Mouse (Mus musculus): ENCODE measurements around the gene Cfap97d2. TPM values are rescaled to one million over a fixed set of nuclear protein-coding genes. Genes with fewer than 3 reads are reported as not detected.

The Cfap97d2 gene
- polyA plus RNA-seq, 1 experiment, result 0.02 TPM

DNA sequence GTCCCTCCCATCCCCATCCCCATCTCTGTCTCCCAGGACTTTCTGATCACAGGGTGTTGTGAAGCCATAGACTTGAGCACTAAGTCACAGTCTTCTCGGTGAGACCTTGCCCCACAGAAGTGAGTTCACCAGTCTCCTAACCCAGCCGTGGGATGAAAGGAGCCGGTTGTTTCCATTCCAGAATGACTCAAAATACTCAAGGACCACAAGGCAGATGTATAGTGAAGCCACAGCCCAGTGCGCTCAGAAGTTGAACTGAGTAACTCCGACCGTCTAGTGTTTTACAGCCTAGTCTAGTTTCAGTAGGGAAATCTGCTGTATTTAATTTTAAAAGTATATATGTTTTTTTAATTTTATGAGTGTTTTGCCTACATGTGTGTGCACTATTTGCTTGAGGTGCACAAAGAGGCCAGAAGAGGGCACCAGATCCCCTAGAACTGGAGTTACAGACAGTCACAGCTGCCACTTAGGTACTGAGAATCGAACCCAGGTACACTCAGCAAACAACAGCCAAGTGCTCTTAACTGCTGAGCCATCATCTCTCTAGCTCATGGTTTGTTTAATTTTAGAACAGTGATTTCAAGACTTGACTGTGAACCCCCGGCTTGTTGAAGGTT lies 18.5 kb upstream of the Cfap97d2 start:
- no peak overlapping the region for H3ac ChIP-seq (ENCODE audit: control insufficient read depth, insufficient read length)
- no peaks in the 10 kb centered on the region for H3K79me2 ChIP-seq (ENCODE audit: control insufficient read depth, insufficient read depth)
- H3K36me3 ChIP-seq (ENCODE audit: control insufficient read depth, insufficient read depth), result no peaks in the 10 kb centered on the region
- H3K4me3 ChIP-seq, result no peak overlapping the region
- H3K4me2 ChIP-seq (ENCODE audit: low read depth), result no peak overlapping the region
- TF ChIP-seq SRF (IDR thresholded peaks at IDR 0.05; ENCODE audit: control insufficient read depth, insufficient read length, low read depth) (no peak), E2F4 (IDR thresholded peaks at IDR 0.05; ENCODE audit: insufficient read depth) (no peak), MYOD1 (IDR thresholded peaks at IDR 0.05; ENCODE audit: control insufficient read depth in 1 of 3, insufficient read length in 2 of 3, low read depth in 2 of 3) (no peak), TCF12 (IDR thresholded peaks at IDR 0.05; ENCODE audit: insufficient read depth, poor library complexity, severe bottlenecking) (no peak), POLR2A (IDR thresholded peaks at IDR 0.05; ENCODE audit: insufficient read length, low read depth) (no peak)
- H3K27me3 ChIP-seq (ENCODE audit: control insufficient read depth, insufficient read depth, insufficient read length), result no peaks in the 10 kb centered on the region

DNA sequence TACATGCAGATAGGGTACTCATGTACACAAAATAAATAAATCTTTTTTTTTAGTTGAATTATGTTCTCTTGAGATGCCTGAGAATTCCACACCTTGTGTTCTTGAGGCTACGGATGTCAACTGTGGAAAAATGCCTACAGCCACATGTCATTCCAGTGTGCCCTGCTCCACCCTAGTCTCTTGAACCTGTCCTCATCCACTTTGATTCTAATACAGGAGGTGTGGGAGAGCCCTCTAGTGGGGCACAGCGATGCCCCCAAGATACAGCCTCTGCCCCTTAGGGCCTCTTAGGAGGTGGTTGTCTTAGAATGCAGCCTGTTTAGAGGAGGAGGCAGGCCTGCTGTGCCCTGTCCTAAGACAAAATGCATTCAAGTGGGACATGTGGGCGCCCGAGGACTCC lies 17.7 kb upstream of the Cfap97d2 start:
- Histone ChIP-seq H3K27me3 (ENCODE audit: control insufficient read depth, insufficient read depth, insufficient read length) (no peaks in the 10 kb centered on the region), H3K4me3 (no peak overlapping the region), H3K36me3 (ENCODE audit: control insufficient read depth, insufficient read depth) (no peaks in the 10 kb centered on the region), H3K4me2 (ENCODE audit: low read depth) (no peak overlapping the region), H3K79me2 (ENCODE audit: control insufficient read depth, insufficient read depth) (no peaks in the 10 kb centered on the region), H3ac (ENCODE audit: control insufficient read depth, insufficient read length) (no peak overlapping the region)
- no peak for TF ChIP-seq MYOG (IDR thresholded peaks at IDR 0.05; ENCODE audit: control insufficient read depth in 1 of 3, insufficient read depth in 1 of 3, insufficient read length in 2 of 3, low read depth in 2 of 3)

DNA sequence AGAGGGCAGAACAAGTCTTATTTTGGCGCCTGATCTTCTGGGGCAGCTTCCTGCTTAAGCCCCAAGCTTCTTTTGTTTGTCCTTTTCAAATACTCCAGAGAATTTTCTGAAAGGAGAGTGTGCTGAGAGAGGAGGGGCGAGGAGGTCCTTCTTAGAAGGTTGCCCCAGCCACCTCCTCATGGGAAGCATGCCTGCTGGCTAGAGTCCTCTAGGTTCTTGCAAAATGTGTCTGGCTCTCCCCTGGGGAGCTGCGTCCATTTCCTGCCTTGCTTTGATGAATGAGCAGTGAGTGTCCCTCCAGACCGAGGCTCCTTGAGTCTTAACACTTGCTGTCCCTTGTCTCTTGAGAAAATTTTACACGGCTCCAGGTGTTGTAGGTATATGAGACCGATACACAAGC lies 17.2 kb upstream of the Cfap97d2 start:
- no peaks in the 10 kb centered on the region for H3K36me3 ChIP-seq (ENCODE audit: control insufficient read depth, insufficient read depth)
- no peaks in the 10 kb centered on the region for H3K27me3 ChIP-seq (ENCODE audit: control insufficient read depth, insufficient read depth, insufficient read length)
- no peak for TF ChIP-seq SRF (IDR thresholded peaks at IDR 0.05; ENCODE audit: control insufficient read depth, insufficient read length, low read depth)
- no peak for TF ChIP-seq TCF3 (IDR thresholded peaks at IDR 0.05; ENCODE audit: insufficient read length, low read depth)
- no peak for TF ChIP-seq REST (IDR thresholded peaks at IDR 0.05; ENCODE audit: insufficient read depth, insufficient read length)
- no peak for TF ChIP-seq MYOG (IDR thresholded peaks at IDR 0.05; ENCODE audit: control insufficient read depth in 1 of 3, insufficient read depth in 1 of 3, insufficient read length in 2 of 3, low read depth in 2 of 3)
- no peak for TF ChIP-seq E2F4 (IDR thresholded peaks at IDR 0.05; ENCODE audit: insufficient read depth)
- TF ChIP-seq MYOD1 (IDR thresholded peaks at IDR 0.05; ENCODE audit: control insufficient read depth in 1 of 3, insufficient read length in 2 of 3, low read depth in 2 of 3), result no peak
- no peak for TF ChIP-seq MAX (IDR thresholded peaks at IDR 0.05; ENCODE audit: low read depth)
- TF ChIP-seq CEBPB (IDR thresholded peaks at IDR 0.05; ENCODE audit: insufficient read depth, poor library complexity, severe bottlenecking), result no peak
- no peak for TF ChIP-seq USF1 (IDR thresholded peaks at IDR 0.05; ENCODE audit: low read depth)
- TF ChIP-seq POLR2A (IDR thresholded peaks at IDR 0.05; ENCODE audit: insufficient read length, low read depth), result no peak
- no peak for TF ChIP-seq TCF12 (IDR thresholded peaks at IDR 0.05; ENCODE audit: insufficient read depth, poor library complexity, severe bottlenecking)
- no peak for TF ChIP-seq POLR2AphosphoS2 (IDR thresholded peaks at IDR 0.05; ENCODE audit: insufficient read length, low read depth)
- H3K79me2 ChIP-seq (ENCODE audit: control insufficient read depth, insufficient read depth), result no peaks in the 10 kb centered on the region
- H3ac ChIP-seq (ENCODE audit: control insufficient read depth, insufficient read length), result no peak overlapping the region
- H3K4me3 ChIP-seq, result no peak overlapping the region
- no peak overlapping the region for H3K4me2 ChIP-seq (ENCODE audit: low read depth)

DNA sequence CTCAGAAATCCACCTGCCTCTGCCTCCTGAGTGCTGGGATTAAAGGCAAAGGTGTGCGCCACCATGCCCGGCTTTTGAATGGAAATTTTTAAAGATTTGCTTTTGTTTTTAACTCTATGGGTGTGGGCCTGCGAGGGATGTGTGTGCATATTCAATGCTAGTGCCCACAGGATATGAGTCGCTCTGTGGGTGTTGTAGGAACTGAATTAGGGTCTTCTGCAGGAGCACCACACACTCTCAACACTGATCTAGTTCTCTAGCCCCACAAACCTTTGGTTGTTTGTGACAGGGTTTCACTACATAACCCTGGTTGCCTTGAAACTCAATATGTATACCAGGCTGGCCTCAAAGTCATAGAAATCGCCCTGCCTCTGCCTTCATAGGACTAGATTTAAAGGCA lies 16.4 kb upstream of the Cfap97d2 start:
- TF ChIP-seq POLR2A (IDR thresholded peaks at IDR 0.05; ENCODE audit: insufficient read length, low read depth), result no peak
- no peak for TF ChIP-seq POLR2AphosphoS2 (IDR thresholded peaks at IDR 0.05; ENCODE audit: insufficient read length, low read depth)
- TF ChIP-seq MYOG (IDR thresholded peaks at IDR 0.05; ENCODE audit: control insufficient read depth in 1 of 3, insufficient read depth in 1 of 3, insufficient read length in 2 of 3, low read depth in 2 of 3), result no peak
- TF ChIP-seq MAX (IDR thresholded peaks at IDR 0.05; ENCODE audit: low read depth), result no peak
- TF ChIP-seq E2F4 (IDR thresholded peaks at IDR 0.05; ENCODE audit: insufficient read depth), result no peak
- Histone ChIP-seq H3K4me2 (ENCODE audit: low read depth) (no peak overlapping the region), H3ac (ENCODE audit: control insufficient read depth, insufficient read length) (no peak overlapping the region)

DNA sequence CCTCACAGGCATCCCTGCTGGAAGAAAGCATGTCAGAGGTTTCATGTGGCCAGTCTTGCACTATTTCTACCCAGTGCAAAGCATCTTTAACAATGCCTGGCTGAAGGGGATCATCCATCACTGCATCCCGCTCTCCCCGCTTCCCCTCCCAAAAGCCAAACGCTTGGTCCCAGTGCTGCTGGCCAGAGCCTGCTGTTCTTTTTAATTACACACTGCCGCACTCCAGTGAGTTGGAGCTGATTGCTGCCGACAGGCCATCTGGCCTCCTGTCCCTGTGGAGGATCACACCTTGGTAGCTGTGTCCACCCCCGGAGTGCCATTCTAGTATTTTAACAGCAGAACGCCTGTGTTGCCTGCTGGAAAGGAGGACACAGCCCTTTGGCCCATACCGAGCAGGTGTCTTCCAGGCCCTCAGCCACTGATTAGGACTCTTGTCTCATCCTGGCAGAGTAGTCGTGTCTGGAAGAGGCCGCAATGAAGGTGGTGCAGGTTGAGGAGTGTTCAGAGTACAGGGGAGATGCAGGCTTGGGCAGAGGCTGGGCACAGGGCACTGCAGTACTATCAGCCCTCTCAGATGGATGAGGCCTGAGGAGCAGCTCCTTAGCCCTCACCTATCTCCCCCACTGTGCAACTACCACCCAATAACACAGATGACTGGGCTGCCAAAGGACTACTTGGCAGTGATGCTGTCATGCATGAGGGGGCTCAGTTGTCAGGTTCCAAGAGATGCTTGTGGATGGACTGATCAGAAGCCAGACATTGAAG lies 13.2 kb upstream of the Cfap97d2 start:
- TF ChIP-seq MYOG (IDR thresholded peaks at IDR 0.05; ENCODE audit: control insufficient read depth in 1 of 3, insufficient read depth in 1 of 3, insufficient read length in 2 of 3, low read depth in 2 of 3) (no peak), REST (IDR thresholded peaks at IDR 0.05; ENCODE audit: insufficient read depth, insufficient read length) (no peak), USF1 (IDR thresholded peaks at IDR 0.05; ENCODE audit: low read depth) (no peak), MAX (IDR thresholded peaks at IDR 0.05; ENCODE audit: low read depth) (no peak)
- no peak overlapping the region for H3K4me2 ChIP-seq (ENCODE audit: low read depth)
- H3K36me3 ChIP-seq (ENCODE audit: control insufficient read depth, insufficient read depth), result no peaks in the 10 kb centered on the region
- H3K4me3 ChIP-seq, result no peak overlapping the region
- H3K27me3 ChIP-seq (ENCODE audit: control insufficient read depth, insufficient read depth, insufficient read length), result no peaks in the 10 kb centered on the region
- H3ac ChIP-seq (ENCODE audit: control insufficient read depth, insufficient read length), result no peak overlapping the region
- H3K79me2 ChIP-seq (ENCODE audit: control insufficient read depth, insufficient read depth), result no peaks in the 10 kb centered on the region

More for the DNA sequence above, 16.4 kb upstream of the Cfap97d2 start:
- Histone ChIP-seq H3K36me3 (ENCODE audit: control insufficient read depth, insufficient read depth) (no peaks in the 10 kb centered on the region), H3K27me3 (ENCODE audit: control insufficient read depth, insufficient read depth, insufficient read length) (no peaks in the 10 kb centered on the region), H3K79me2 (ENCODE audit: control insufficient read depth, insufficient read depth) (no peaks in the 10 kb centered on the region), H3K4me3 (no peak overlapping the region)
